ENCODE assay signal across 8 mouse cellular contexts in genomic region chr5:136244762-136245540, GRCm38 (mm10). TPM values are rescaled to one million over a fixed set of nuclear protein-coding genes. Genes with fewer than 3 reads are reported as not detected.
DNase-seq lines count a peak whose midpoint lies in the region; ATAC-seq lines count a peak whose summit lies in the region.

No protein-coding gene starts in this region.

- peak overlapping the region; percentile 29 for H3K27ac ChIP-seq in intestine, embryonic 16.5 days (ENCODE audit: low read length)
- peak overlapping the region; percentile 90 for H3K27ac ChIP-seq in midbrain, embryonic 10.5 days (replicated peaks)

- DNase-seq in adipocyte (ENCODE audit: low spot score): peak; percentile 82
- peak; percentile 84 for DNase-seq in embryo, embryonic 10.5 days (ENCODE audit: low spot score)
- DNase-seq in gastrocnemius, postnatal 4 days (ENCODE audit: low spot score in 2 of 2): peak; percentile 89 to 90
- peak; percentile 83 to 85 for DNase-seq in left cerebral cortex, postnatal 36 days (ENCODE audit: low spot score in 2 of 2)
- peak; percentile 88 for DNase-seq in midbrain, embryonic 10.5 days (ENCODE audit: low spot score)
- DNase-seq in right cerebral cortex, postnatal 4 days: peak; percentile 96
- DNase-seq in yolk sac, embryonic 10.5 days (ENCODE audit: low spot score): peak; percentile 86

- peak; percentile 83 for ATAC-seq in intestine, embryonic 16.5 days

- peak overlapping the region; percentile 73 for H3K9ac ChIP-seq in intestine, embryonic 16.5 days (ENCODE audit: low read depth, low read length)

- no peaks in the 10 kb centered on the region for H3K27me3 ChIP-seq in intestine, embryonic 16.5 days (replicated peaks; ENCODE audit: control insufficient read depth, insufficient read depth, low read length)
- peaks cover 12% of the 10 kb centered on the region for H3K27me3 ChIP-seq in midbrain, embryonic 10.5 days (ENCODE audit: low read depth, poor library complexity, severe bottlenecking)

- H3K9me3 ChIP-seq in intestine, embryonic 16.5 days (ENCODE audit: control insufficient read depth, low read length): no peaks in the 10 kb centered on the region
- no peaks in the 10 kb centered on the region for H3K9me3 ChIP-seq in midbrain, embryonic 10.5 days (replicated peaks)

- H3K4me3 ChIP-seq in intestine, embryonic 16.5 days (ENCODE audit: low read length): peak overlapping the region; percentile 80
- peak overlapping the region; percentile 68 for H3K4me3 ChIP-seq in midbrain, embryonic 10.5 days

- H3K36me3 ChIP-seq in intestine, embryonic 16.5 days (ENCODE audit: control insufficient read depth, insufficient read depth, low read length): no peaks in the 10 kb centered on the region
- H3K36me3 ChIP-seq in midbrain, embryonic 10.5 days: peaks cover 11% of the 10 kb centered on the region

- intact Hi-C loops in left cerebral cortex, postnatal 36 days (cut with DNase I): no loop called here

- under 1% methylated on average over 40 of the region's 57 CpGs for WGBS in intestine, embryonic 16.5 days
- under 1% methylated on average over 52 of the region's 57 CpGs for WGBS in midbrain, embryonic 10.5 days

- H3K4me2 ChIP-seq in intestine, embryonic 16.5 days (ENCODE audit: low read depth, low read length): peak overlapping the region; percentile 95

- peaks cover 8% of the 10 kb centered on the region for H3K4me1 ChIP-seq in intestine, embryonic 16.5 days (ENCODE audit: control insufficient read depth, insufficient read depth, low read length)
- H3K4me1 ChIP-seq in midbrain, embryonic 10.5 days: peaks cover 64% of the 10 kb centered on the region

RNA-seq across cellular contexts. Expression of gene Sh2b2, which starts 1.4 kb away (rescaled TPM):
- total RNA-seq in gastrocnemius, postnatal 4 days (2021): 10 to 100 TPM; 19.5 to 19.6 TPM
- polyA plus RNA-seq in intestine, embryonic 16.5 days (2015; fragmentation: Nextera tagmentation; extraction: Ambion mirVana): 2.2 TPM in 2 replicates
- total RNA-seq in left cerebral cortex, postnatal 36 days (2021): 1 to 10 TPM; 8.0 to 9.7 TPM
- 13.2 and 13.7 TPM in 2 replicates for polyA plus RNA-seq in midbrain, embryonic 10.5 days (2016; fragmentation: Nextera tagmentation; extraction: Ambion mirVana)

RNA-seq across cellular contexts. Expression of gene Prkrip1, which starts 46.2 kb away (rescaled TPM):
- 10 to 100 TPM; 35.3 to 38.3 TPM for total RNA-seq in gastrocnemius, postnatal 4 days (2021)
- 38.5 and 44.1 TPM in 2 replicates for polyA plus RNA-seq in intestine, embryonic 16.5 days (2015; fragmentation: Nextera tagmentation; extraction: Ambion mirVana)
- total RNA-seq in left cerebral cortex, postnatal 36 days (2021): 10 to 100 TPM; 28.3 to 39.2 TPM
- polyA plus RNA-seq in midbrain, embryonic 10.5 days (2016; fragmentation: Nextera tagmentation; extraction: Ambion mirVana): 67.7 and 72.9 TPM in 2 replicates

Comparison
In these comparisons a context has a peak if more than half of its experiments do, and no peak if none do; other contexts are left out.
1. Peak in every context shown above with its lines: DNase-seq, ATAC-seq, H3K4me3 ChIP-seq and H3K27ac ChIP-seq.